Mouse (Mus musculus) liver, embryonic 14.5 days (tissue): ENCODE data around the gene Nmrk1.

Experiments used
- CTCF ChIP-seq: IDR thresholded peaks from 2 replicates; pipeline ENCODE4 v1.5.1; 2016; ENCODE audit warnings: antibody characterized with exemption, low read depth, control low read depth
- EP300 ChIP-seq: IDR thresholded peaks from 2 replicates; pipeline ENCODE4 v1.6.1; 2016; ENCODE audit warnings: antibody characterized with exemption, low read depth

GRCm38 (mm10) chr19:18643411-18643810 is 11.7 kb downstream of the Nmrk1 start:
- TF ChIP-seq CTCF (no peak), EP300 (no peak)
